Mouse (Mus musculus) kidney, postnatal 10 days (tissue): ENCODE measurements around the gene Gipc3.

Experiments used
- DNase-seq: peaks from one replicate; pipeline ENCODE4 v3.0.0; 2021; ENCODE audit warnings: mixed read lengths

Gipc3 gene

GRCm38 (mm10) chr10:81366477-81367206 is 23.6 kb upstream of the Gipc3 start:
- DNase-seq, result no peak

DNA sequence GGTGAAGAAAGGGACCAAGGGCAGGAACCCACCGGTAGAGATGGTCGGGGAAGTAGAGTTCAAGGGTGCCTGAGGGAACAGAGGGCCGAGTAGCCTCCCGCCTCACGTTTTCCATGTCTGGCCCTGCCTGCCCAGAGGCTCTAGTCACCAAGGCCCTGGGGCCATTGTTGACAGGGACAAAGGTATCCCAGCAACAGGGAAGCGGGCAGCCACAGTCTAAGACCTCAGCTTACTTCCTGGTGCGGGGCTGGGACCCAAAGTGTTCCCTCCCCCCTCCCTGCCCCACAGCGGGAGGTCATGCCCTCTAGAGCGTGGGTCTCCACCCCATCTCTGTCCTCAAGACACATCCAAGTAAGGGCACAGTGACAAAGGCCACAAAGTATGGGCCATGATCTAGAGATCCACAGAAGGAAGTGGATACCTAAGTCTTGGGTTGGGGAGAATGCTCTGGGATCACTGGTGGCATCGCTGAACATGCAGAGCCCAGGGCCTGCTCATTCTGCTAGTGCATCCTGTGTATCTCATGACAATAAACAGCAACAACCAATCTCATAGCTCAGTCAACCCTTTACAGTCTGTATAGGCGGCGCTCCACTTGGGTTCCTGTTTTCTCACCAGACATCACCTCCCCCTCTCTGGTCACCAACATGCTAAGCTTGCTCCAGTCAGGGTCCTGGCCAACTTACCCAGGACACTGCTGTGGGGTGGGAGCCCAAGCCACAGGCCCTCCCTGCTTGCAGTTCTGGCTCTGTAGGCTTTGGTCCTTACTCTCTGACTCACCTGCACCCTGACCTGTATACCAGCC is 22.8 kb upstream of the Gipc3 start, which contains the start of gene 4930404N11Rik:
Gene 4930404N11Rik, minus strand, starts transcription at position 145 of the 805 bp plus-strand sequence.
- DNase-seq, result no peak

DNA sequence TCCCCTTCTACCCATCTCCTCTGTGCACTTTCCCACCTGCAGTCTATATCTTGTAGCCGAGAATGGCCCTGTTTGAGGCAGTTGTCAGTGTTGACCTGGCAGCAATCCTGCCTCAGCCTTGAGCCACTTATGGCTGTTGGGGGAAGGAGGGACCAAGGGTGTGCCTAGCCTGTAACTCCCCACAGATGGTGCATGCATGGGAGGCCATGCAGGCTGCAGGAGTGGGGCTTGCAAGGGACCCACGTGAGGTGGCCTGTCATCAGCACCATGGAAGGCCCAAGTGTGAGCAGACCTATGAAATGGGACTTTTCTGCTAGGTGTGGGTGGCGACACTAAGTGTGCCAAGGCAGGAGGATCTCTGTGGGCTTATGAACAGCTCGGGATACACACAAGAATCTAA is 22.0 kb upstream of the Gipc3 start:
- no peak for DNase-seq

DNA sequence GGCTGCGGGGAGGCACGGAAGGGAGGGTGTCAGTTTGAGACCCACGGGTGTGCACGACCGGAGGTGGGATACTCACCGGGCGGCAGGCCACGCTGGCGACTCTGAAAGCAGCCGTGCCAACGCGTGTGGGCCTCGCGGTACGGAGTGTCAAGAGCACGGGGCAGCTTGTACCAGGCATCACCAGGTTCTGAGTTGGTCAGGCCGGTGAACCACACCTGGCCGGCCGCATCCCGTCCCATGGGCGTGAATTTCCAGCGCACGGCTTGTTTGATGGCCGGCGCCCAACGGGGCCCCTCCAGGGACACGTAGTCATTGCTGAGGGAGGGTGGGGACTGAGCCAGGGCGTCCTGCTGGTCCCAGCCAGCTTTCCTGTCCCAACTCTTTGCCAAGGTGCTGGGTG is 21.6 kb upstream of the Gipc3 start:
- DNase-seq, result peak; percentile 51

DNA sequence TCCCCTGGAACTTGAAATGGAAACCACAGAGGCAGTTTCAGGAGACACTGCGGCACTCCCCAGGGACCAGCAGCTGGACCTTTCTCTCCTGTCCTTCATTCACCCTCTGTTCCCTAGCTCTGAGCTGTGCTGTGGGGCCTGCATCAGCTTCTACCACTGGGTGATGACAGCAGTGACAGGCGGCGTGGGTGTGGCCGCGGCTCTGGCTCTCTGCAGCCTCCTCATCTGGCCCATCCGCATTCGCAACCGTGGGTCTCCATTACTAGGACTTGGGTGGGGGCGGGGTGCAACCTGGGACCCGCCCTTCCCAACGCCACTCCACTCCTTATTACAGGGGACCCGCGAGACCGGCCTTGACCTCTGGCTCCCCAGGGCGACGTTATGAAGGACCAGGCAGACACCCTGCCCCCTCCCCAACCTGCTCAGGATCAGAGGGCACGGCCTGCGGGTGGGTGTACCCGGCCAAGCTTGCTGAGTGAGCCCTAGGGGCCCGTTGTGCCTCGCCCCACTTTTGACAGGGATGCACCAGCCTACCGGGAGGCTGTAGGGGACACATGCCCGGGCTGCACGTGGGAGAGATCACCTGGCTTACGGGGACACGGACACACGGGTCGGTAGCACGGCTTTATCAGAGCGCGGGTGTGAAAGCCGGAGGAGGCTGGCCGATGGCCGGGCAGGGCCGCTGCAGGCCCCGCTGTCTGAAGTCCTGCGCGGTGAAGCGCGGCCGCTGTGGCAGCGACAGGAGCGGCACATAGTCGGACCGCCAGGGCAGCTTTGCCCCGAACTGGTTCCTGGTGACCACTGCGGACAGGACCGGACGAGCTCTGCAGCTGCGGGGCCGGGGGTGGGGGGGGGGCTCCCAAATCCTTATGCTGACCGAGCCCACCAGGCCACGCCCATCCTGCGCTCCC is 20.6 kb upstream of the Gipc3 start:
- peak; percentile 67 for DNase-seq

- no peak for DNase-seq
Measured at GRCm38 (mm10) chr10:81362336-81362949, 19.4 kb upstream of the Gipc3 start.

DNA sequence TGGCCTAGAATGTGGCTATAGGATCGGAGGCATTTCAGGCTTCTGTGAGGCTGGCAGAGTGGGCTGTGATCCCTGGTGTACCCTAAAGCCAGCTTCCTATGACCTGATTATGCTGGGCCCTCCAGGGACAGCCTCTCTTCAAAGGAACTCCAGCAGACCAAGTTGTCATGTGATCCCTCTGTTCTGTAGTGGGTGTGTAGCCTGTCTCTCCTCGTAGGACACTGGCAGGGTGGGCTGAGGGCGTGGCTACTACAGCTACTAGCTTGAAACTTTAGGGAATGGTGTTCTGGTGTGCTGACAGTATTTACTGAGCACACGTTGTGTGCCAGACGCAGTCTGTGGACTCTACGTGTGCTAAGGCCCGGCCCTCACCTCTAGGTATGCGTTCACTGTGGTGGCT is 17.7 kb upstream of the Gipc3 start:
- no peak for DNase-seq

DNA sequence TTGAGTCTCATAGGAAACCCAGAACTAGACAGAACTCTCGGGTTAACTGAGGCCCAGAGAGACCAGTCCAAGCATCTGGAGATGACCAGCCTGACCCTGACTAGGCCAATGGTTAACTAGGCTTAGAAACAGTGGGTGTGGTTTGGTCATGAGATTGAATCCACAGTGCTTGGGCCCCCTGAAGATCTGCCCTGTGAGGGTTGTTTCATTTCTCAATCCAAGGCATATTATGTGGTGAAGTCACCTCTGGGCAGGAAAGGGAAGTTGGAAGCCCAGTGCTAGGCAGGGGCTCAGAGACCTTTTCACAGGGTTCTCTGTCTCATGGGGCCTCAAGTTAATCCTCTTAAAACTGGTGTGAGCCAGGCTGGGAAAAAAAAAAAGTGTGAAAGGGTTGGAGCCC is 15.8 kb upstream of the Gipc3 start:
- DNase-seq, result no peak

DNA sequence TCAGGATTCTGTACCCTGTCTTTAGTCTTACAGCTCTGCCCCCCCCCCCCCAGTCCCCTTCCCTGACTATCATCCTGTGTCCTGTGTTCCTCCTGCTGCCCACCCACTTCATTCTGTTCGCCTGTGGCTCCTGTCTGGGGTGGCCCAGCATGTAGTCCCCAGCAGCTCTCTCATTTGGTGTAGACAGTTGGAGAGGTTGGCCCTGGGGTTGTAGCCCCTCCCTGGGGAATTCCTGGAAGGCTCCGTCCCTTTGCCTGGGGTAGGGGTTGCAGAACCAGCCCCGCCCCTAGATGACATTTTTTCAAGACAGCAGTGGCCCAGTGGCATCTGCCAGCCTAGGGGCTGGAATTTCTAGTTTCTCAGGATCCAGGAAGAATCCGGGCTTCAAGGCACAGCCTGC is 15.1 kb upstream of the Gipc3 start:
- no peak for DNase-seq

DNA sequence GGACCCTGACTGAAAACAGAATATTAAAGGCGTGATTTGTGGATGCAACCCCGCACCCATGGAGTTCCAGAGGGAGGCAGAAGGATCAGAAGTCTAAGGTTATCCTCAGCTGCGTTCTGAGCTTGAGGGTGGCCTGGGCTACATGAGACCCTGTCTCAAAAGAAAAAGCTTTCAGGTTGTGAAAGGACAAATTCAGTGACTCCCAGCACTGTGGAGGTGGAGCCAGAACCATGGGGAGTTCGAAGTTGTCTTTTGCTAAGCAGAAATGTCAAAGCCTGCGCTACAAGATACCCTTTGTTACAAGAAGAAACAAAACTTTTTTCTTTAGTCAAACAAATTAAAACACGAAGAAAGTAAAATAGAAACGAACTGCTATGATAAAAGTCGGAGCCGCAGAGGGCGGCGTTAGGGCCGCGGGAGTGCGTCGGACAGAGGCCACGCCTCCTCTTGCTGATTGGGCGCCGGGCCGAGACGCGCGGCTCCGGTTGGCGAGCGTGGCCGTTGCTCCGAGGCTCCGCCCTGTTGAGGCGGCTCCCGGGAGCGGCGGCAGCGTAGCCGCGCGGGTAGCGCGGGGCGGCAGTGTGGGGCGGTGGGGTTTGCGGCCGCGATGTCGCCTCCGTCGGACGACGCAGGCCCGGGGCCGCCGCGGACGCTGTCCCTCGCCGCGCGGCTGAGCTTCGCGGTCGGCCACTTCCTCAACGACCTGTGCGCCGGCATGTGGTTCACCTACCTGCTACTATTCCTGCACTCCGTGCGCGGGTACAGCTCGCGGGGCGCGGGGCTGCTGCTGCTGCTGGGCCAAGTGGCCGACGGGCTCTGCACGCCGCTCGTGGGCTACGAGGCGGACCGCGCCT is 14.2 kb upstream of the Gipc3 start, which contains the start of gene Mfsd12:
Gene Mfsd12, plus strand, starts transcription at position 501 of the 854 bp plus-strand sequence.
- DNase-seq, result peak; percentile 96

- no peak for DNase-seq
Measured at GRCm38 (mm10) chr10:81356352-81356990, 13.4 kb upstream of the Gipc3 start.

GRCm38 (mm10) chr10:81355533-81355932 is 12.5 kb upstream of the Gipc3 start:
- DNase-seq, result no peak

- DNase-seq, result no peak
Measured at GRCm38 (mm10) chr10:81354738-81355477, 11.8 kb upstream of the Gipc3 start.

DNA sequence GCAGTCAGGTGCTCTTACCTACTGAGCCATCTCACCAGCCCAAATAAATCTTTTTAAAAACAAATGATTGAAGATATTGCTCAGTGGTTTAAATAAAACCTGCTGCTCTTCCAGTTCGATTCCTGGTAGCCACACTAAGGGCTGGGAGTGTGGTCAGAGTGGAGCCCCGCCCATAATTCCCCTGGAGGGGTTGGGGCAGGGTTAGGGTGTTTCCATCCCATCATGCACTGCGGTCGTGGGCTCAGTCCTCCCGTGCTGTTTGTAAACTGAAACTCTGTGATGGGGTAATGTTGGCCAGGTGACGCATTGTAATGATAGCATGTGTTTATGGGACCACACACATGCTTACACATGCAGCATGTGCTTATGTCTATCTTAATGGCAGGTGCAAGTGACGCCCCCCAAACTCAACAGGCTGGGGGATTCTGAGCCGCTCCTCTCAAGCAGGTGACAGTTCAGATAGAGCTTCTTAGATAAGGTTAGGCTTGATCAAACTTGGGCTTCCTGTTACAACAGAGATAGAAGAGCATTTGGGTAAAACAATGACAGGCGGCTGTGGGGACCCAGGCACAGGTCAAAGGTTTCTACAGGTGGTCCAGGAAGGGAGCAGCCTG is 8.7 kb upstream of the Gipc3 start:
- no peak for DNase-seq

DNA sequence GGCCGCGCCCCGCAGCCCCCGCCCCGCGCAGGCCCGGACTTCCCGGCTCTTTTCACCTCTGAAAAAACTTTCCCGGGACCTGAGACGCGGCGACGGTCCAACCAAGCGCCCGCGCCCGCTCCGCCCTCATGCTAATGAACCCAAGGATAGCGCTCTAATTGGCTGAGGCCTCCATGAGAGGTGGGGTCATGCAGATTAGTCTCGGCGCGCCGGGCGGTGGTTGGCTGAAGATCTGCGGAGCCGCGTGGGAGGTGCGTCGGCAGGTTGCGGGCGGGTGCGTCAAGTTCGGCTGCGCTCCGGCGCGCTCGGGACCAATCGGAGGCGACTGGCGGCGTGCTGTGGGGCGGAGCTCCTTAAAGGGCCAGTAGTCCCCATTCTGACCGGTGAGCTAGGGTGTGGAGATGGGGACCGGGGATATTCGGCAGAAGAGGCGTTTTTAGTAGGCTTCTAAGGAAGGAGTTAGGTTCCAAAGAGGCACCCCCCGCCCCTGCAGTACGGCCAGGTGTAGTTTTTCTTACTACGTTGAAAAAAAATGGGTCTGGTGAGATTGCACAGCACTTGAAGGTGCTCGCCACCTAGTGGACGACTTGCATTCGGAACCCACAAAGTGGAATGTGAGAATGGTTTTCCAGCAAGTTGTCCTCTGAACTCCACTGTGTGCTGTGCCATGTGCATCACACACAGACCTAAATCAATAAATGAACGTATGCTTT is 7.4 kb upstream of the Gipc3 start, which contains the start of gene Hmg20b:
Gene Hmg20b, minus strand, starts transcription at position 130 of the 713 bp plus-strand sequence.
- DNase-seq, result peak; percentile 100

- DNase-seq, result no peak
Measured at GRCm38 (mm10) chr10:81349961-81350350, 6.9 kb upstream of the Gipc3 start.

- DNase-seq, result peak; percentile 73
Measured at GRCm38 (mm10) chr10:81349146-81349545, 6.1 kb upstream of the Gipc3 start.

GRCm38 (mm10) chr10:81346453-81347067 is 3.5 kb upstream of the Gipc3 start:
- DNase-seq, result peak; percentile 88

DNA sequence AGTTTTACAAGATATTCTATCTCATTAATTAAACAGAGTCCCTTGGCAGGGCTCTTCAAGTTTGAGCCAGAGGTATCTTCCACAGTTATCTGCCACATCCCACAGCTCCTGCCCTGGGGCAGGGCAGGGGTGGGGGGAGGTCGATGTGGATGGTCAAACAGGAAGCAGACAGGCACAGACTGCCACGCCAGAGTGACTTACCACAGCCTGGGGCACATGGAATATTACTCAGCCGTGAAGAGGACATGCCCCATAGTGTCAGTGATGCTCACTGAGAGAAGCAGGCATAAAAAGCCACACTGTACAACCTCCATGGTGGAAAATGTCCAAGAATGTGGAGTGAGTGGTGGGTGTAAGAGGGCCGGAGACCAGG is 2.1 kb upstream of the Gipc3 start:
- no peak for DNase-seq
